Mouse (Mus musculus) kidney, adult 9 months (tissue): ENCODE data around the gene Ism1.

Experiments
- DNase-seq: peaks from one replicate; pipeline ENCODE4 v3.0.0; 2022

Ism1 gene

DNA sequence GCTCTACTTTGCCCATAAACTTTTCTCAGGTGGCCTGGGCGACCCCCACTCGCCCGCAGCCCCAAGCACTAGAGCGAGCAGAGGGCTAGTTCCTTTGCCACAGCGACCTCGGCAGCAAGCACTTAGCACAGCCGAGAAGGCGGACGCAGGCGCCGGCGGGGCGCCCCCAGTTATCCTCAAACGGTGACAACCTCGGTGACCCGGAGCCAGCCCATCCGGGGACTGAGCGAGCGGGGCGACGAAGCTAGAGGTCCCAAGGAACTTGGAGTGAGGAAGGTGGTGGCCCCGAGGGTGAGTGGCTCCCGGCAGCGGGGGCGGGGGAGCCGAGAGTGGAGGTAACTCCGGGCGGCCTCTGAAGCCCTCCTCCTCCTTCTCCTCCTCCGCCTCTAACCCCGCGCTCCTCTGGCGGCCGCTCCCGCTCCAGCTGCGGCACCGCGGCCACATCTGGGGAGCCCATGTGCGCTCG, at the start of gene Ism1:
Ism1 (plus strand) TSS at position 370 of the 466 bp plus-strand sequence.
- DNase-seq = peak; percentile 13

DNA sequence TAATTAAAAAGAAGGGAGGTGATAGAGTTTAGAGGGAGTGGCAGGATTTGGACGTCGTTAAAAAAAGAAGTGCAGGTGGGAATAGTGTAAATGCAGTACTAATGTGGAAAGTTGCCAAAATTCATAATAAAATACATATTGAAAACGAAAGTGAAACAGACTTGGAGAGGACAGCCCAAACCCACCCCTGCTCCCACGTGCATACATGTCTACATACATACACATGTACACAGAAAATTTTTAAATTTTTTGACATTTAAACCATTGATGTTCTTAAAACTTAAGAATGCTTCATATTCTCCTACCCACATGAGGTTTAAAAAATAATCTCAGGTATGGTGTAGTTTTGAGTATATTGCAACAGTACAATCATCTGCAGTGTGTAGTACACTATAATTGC, 49.2 kb upstream of the Ism1 start:
- DNase-seq = no peak

DNA sequence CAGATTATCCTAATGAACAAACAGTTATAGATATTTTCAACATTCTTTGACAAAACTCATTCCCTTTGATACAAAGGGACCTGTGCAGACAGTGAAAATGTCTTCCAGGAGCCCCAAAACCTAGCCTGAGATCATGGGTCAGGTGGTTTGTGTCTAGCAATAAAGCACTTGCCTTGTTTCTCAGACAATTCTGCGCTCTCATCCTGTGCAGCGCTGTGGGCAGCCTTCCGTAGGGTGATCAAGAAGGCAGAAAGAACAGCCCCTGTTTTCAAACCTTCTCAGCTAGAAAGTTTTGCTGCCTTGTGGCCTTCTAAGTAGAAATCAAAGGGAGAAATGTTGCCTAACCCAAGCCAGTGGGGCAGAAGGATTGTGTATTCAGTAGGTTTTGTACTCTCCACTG, 48.3 kb upstream of the Ism1 start:
- DNase-seq = no peak

DNA sequence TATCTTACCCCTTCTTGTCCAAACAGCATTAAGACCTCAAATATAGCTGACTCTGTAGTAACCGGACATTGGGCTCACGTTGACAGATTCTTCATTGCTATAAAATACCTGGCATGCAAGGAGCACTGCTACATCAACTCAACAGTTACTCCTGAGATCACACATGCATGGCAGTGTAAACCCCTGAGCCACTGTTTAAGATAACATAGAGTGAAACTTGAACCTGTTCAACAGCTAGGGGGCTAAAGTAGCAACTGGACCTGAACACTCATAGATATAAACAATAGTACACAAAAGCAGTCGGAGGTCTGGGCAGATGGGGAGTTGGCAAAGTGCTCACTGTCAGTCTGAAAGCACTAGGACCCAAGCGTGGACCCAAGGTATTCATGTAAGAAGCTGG, 43.5 kb upstream of the Ism1 start:
- no peak for DNase-seq

- no peak for DNase-seq
Observed at GRCm38 (mm10) chr2:139637861-139638260, 40.1 kb upstream of the Ism1 start.

DNA sequence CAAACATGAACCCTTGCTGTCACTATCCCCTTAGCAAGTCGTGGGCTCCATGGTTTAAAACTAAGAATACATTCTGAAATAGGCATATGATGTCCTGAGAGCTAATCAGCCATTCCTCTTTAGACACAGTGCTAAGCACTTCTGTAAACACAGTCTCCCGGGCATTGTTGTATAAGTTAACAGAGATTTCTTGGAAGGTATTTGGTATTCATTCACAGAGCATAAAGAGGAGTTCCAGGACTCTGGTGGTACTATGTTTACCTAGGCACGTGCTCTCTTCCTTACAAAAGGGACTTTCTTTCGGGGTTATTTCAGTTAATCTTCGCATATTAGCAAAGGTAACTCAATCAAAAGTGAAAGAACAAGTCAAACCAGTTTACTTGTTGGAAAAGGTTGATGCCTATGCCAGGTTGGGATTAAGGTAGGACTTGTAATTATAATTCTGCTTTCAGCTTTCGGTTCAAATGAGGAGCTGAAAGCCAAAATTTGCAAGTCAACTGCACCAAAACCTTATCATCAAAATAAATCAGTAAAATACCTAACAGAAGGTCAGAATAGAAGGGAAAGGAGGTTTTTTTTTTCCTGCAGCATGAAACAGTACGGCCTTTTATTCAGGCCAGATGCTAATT, 36.1 kb upstream of the Ism1 start:
- peak; percentile 11 for DNase-seq

DNA sequence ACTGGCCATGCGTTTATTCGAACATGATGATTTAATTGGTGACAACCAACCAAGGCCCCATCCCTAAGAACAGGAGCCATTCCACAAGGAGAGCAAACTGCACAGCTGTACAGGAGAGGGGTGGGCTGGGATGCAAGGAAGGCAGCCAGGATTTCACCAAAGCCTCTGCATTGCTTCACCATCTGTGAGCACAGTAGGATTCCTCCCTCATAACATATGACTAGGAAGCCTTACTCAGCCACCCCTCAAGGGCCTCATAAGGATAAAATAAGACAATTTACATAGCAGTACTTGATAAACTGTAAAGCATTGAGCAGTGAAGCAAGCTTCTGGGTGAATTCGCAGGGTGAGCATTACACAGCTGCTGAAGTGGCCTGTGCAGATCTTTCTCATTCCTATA, 28.5 kb upstream of the Ism1 start:
- DNase-seq = no peak

DNA sequence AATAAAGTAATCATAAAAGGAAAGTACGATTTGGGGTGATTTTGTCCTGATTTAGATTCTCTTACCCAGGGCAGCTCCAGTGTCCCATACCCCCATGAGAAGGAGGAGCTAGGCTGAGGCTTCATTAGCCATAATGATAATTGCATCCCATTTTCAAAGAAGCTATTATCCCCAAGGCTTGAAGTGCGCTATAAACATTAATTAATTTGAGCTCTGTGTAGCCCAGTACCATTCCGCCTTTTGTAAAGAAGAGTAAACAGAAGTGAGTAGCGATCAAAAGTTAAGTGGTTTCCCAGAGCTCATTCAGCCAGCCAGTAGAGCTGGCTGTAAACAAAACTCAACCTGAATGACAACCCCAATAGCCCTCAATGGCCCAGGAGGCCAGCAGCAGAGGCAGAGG, 21.2 kb upstream of the Ism1 start:
- no peak for DNase-seq

GRCm38 (mm10) chr2:139671838-139672237, 6.1 kb upstream of the Ism1 start:
- no peak for DNase-seq

GRCm38 (mm10) chr2:139672371-139672770, 5.6 kb upstream of the Ism1 start:
- no peak for DNase-seq

GRCm38 (mm10) chr2:139677065-139677762, 764 bp upstream of the Ism1 start:
- DNase-seq = peak; percentile 53

- peak; percentile 28 for DNase-seq
Observed at GRCm38 (mm10) chr2:139678275-139679140, 530 bp downstream of the Ism1 start.

- DNase-seq = no peak
Observed at GRCm38 (mm10) chr2:139682540-139682939, 4.6 kb downstream of the Ism1 start.

DNA sequence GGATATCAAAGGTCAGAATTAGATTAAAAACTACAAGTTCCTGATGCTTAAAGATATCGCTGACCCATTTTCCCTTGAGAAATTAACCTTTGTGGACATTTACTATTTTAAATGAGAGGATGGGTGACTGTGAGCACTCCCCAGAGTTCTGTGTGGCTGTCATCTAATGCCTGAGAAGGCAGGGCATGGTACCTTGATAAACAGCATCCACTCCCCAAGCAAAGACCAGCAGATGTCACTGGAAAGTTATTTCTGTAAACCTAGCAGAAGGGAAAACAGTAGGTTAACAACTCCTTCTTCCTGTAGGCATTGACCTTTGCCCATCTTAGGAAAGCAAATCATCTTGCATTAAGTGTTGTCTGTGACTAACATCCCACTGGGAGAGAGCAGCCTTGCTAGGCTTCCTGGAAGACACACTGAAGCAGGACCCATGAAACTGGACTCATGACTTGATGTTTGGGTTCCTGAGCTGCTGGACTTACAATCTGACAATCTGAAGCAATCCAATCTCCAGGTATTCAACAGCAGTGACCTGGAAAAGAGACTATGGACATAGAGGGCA, 11.5 kb downstream of the Ism1 start:
- DNase-seq = no peak

DNA sequence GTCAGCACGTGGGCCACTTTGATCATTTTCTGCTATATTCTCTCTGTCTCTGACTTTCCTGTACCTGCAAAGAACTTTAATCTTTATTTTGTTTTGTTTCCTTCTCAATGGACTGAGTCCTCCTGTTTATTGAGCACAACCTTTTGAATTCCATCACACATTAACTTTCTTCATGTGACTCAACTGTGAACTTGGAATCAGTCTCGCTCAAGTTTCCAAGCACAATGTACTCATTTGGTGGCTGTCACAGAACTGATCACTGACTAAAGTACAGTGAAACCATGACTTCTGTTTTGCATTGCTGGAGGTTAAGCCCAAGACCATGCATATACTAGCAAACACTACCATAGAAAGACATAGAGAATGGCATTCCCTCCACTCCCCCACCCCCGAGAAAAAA, 15.5 kb downstream of the Ism1 start:
- DNase-seq = peak; percentile 57

GRCm38 (mm10) chr2:139694638-139695037, 16.7 kb downstream of the Ism1 start:
- DNase-seq = no peak

- no peak for DNase-seq
Observed at GRCm38 (mm10) chr2:139696578-139696977, 18.6 kb downstream of the Ism1 start.

DNA sequence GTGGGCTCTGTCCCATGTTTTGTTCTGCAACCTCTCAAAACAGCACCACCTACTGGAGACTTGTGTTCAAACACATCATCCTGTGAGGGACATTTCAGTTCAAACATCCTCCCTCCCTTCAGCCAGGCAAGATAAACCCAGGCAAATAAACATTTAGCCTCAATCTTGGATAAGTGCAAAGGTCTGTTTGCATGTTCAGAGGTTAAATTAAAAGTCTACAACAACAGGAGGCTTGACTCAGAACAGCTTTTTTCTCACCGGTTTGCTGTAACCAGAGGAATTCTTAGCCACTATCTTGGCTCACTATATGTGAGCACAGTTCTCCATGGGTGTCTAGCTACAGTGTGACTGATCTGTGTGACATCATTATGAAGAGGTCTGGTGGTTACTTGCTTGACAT, 22.6 kb downstream of the Ism1 start:
- DNase-seq = no peak

GRCm38 (mm10) chr2:139704951-139705350, 27.0 kb downstream of the Ism1 start:
- no peak for DNase-seq

- DNase-seq = no peak
Observed at GRCm38 (mm10) chr2:139708194-139708899, 30.4 kb downstream of the Ism1 start.

DNA sequence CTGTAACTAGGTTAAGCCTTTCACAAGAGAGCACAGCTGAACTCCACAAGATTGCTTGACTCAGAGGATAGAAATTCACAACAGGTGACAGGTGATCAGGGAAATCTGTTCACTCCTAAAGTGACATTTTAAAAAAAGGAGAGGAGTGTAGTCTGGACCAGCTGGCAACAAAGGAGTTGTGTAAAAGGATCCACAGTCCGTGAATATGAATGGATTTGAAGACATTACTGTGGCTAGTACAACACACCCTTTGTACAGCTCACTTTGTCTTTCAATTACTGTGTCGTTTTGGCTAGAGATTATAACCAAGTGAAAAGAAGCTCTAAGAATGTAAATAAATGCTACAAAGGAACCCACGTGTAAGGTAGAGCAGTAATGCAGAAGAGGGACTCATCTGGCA, 33.7 kb downstream of the Ism1 start:
- DNase-seq = no peak

DNA sequence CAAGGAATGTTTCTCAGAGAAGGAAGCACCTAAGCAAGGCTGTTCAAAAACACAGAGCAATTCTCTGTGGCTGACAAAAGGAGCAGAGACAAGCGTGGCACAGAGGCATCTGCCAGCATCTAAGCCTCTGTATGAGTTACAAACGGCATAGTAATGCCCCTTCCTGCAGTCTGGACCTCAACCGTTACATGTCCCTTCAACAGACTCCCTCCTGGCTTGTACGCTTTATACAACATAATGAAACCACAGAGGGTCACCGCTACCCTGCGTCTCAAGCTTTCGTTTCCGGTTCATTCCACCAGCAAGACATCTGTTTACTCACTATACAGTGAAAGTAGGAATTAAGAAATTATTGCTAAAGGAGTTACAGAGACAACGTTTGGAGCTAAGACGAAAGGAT, 34.1 kb downstream of the Ism1 start:
- no peak for DNase-seq

- no peak for DNase-seq
Observed at GRCm38 (mm10) chr2:139714206-139714605, 36.2 kb downstream of the Ism1 start.
